Mouse (Mus musculus) megakaryocyte, embryonic 14.5 days (primary cell): ENCODE measurements around the gene Fxn. TPM values are rescaled to one million over a fixed set of nuclear protein-coding genes. Genes with fewer than 3 reads are reported as not detected.

Experiments used
- H3K27me3 ChIP-seq: replicated peaks from 2 replicates; pipeline ENCODE3; 2012; ENCODE audit warnings: inconsistent platforms
- H3K36me3 ChIP-seq: replicated peaks from 2 replicates; pipeline ENCODE3; 2012; ENCODE audit warnings: low read length, inconsistent platforms, mixed read lengths
- H3K4me1 ChIP-seq: 2 replicates; pipeline ENCODE4 v1.6.1; 2012; ENCODE audit warnings: inconsistent platforms
- H3K4me3 ChIP-seq: replicated peaks from 2 replicates; pipeline ENCODE3; 2012; ENCODE audit warnings: moderate library complexity, mild to moderate bottlenecking, inconsistent platforms
- H3K9me3 ChIP-seq: 2 replicates; pipeline ENCODE4 v1.6.1; 2012; ENCODE audit warnings: inconsistent platforms
- FLI1 ChIP-seq: IDR thresholded peaks from 2 replicates; pipeline ENCODE4 v1.6.1; 2012; ENCODE audit warnings: low read length, inconsistent platforms, mixed read lengths
- GATA1 ChIP-seq: IDR thresholded peaks from 3 replicates; pipeline ENCODE4 v1.6.1; 2012; ENCODE audit warnings: mixed read lengths, low read length, inconsistent platforms, borderline replicate concordance
- polyA plus RNA-seq: library from polyadenylated mRNA; stranded (reverse); fragments of >175 nt; gene quantifications from 2 replicates; pipeline ENCODE4 v1.2.3, GENCODE M21; 2012; ENCODE audit warnings: low replicate concordance; ENCODE audit not compliant: insufficient read depth

Gene Fxn
- polyA plus RNA-seq, 1 experiment = 35.9 TPM

- H3K4me1 ChIP-seq = no peaks in the 10 kb centered on the region; the same call in none of the 2 replicates
- H3K36me3 ChIP-seq = peaks cover 43% of the 10 kb centered on the region
- H3K4me3 ChIP-seq = no peak overlapping the region
- H3K27me3 ChIP-seq = no peaks in the 10 kb centered on the region
- H3K9me3 ChIP-seq = no peaks in the 10 kb centered on the region
- no peak for TF ChIP-seq FLI1
- TF ChIP-seq GATA1 = no peak
These were observed 36.7 kb upstream of the Fxn start for GRCm38 (mm10) chr19:24317038-24317591.

DNA sequence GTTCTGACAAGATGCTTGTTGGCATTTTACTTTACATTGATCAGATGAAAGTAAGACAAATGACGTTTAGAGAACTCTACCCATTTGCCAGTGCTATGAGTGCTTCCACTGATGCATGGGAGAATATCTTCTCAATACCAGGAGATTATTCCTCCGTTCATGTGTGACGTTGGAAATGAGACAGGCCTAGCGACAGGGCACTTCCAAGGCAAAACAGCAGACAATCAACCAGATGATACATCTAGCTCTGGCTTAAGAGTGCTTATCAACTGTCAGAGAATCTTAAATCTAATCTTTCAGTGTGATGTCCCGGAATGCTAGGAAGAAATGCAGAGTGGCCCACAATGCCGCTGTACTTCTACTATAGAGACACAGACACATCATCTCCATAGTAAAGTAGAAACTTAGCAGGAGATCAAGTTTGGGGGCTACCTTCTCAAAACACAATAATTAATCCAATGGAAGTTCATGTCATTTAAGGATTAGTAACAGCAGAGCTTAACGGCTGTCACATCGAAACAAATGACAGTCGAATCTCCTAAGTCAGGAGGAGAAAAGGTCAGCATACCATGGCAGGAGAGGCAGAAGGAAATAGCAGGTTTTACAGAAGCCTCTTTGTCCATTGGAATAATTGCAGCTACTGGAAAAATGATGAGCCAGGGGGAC, 35.8 kb upstream of the Fxn start:
- no peaks in the 10 kb centered on the region for H3K9me3 ChIP-seq
- peaks cover 43% of the 10 kb centered on the region for H3K36me3 ChIP-seq
- H3K4me1 ChIP-seq = no peaks in the 10 kb centered on the region; the same call in 1 of the 2 replicates
- H3K4me3 ChIP-seq = no peak overlapping the region
- TF ChIP-seq FLI1 = no peak
- TF ChIP-seq GATA1 = no peak
- H3K27me3 ChIP-seq = no peaks in the 10 kb centered on the region

GRCm38 (mm10) chr19:24315234-24315633, 34.8 kb upstream of the Fxn start:
- TF ChIP-seq GATA1 = no peak
- no peak for TF ChIP-seq FLI1
- Histone ChIP-seq H3K4me3 (no peak overlapping the region), H3K27me3 (no peaks in the 10 kb centered on the region), H3K4me1 (no peaks in the 10 kb centered on the region), H3K9me3 (no peaks in the 10 kb centered on the region), H3K36me3 (peaks cover 38% of the 10 kb centered on the region)

GRCm38 (mm10) chr19:24314676-24315075, 34.3 kb upstream of the Fxn start:
- no peaks in the 10 kb centered on the region for H3K4me1 ChIP-seq
- H3K36me3 ChIP-seq = peaks cover 38% of the 10 kb centered on the region
- no peak overlapping the region for H3K4me3 ChIP-seq
- TF ChIP-seq GATA1 (no peak), FLI1 (no peak)
- no peaks in the 10 kb centered on the region for H3K27me3 ChIP-seq
- H3K9me3 ChIP-seq = no peaks in the 10 kb centered on the region

GRCm38 (mm10) chr19:24312556-24313342, 32.3 kb upstream of the Fxn start:
- no peak for TF ChIP-seq GATA1
- no peak for TF ChIP-seq FLI1
- Histone ChIP-seq H3K9me3 (no peaks in the 10 kb centered on the region), H3K27me3 (no peaks in the 10 kb centered on the region), H3K4me1 (peaks cover 8% of the 10 kb centered on the region), H3K4me3 (no peak overlapping the region), H3K36me3 (peaks cover 44% of the 10 kb centered on the region)

DNA sequence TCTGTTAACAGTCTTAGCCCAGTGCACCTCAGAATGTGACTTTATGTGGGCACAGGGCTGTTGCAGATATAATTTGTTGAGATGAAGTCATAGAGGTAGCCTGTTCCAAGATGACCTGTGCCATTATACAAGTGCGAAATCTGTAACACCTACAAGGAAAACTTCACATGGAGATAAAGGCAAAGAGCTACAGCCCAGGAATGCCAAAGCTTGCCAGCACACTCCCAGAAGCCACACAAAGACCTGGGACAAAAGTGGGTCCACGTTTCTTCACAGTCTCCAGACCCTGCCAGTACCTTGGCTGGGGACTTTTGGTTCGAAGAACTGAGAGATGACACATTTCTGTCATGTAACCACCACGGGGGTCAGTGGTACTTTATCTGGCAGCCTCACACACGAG, 31.6 kb upstream of the Fxn start:
- no peak overlapping the region for H3K4me3 ChIP-seq
- TF ChIP-seq FLI1 (no peak), GATA1 (no peak)
- H3K4me1 ChIP-seq = peaks cover 8% of the 10 kb centered on the region
- H3K9me3 ChIP-seq = no peaks in the 10 kb centered on the region
- H3K27me3 ChIP-seq = no peaks in the 10 kb centered on the region
- H3K36me3 ChIP-seq = peaks cover 47% of the 10 kb centered on the region

DNA sequence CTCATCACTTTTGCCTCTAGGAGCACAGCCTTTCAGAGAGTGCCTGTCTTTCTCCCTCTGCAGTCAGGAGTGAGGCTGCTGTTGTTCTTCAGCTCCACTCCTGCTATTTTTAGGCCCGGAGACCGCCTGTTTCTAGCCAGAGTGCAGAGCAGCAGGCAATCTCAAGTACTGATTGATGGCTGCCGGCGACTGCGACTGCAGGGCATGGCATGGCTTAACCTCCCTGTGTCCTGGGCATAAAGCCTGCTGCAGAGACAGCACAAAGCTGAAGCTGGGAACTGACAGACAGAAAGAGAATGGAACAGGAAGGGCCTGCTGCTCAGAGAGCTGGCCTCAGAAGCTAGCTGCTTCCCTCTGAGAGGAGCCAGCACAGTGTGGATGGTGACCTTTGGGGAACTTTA, 27.9 kb upstream of the Fxn start:
- TF ChIP-seq GATA1 (no peak), FLI1 (no peak)
- H3K36me3 ChIP-seq = peaks cover 60% of the 10 kb centered on the region
- H3K27me3 ChIP-seq = no peaks in the 10 kb centered on the region
- no peaks in the 10 kb centered on the region for H3K9me3 ChIP-seq
- H3K4me3 ChIP-seq = no peak overlapping the region
- H3K4me1 ChIP-seq = peaks cover 11% of the 10 kb centered on the region

DNA sequence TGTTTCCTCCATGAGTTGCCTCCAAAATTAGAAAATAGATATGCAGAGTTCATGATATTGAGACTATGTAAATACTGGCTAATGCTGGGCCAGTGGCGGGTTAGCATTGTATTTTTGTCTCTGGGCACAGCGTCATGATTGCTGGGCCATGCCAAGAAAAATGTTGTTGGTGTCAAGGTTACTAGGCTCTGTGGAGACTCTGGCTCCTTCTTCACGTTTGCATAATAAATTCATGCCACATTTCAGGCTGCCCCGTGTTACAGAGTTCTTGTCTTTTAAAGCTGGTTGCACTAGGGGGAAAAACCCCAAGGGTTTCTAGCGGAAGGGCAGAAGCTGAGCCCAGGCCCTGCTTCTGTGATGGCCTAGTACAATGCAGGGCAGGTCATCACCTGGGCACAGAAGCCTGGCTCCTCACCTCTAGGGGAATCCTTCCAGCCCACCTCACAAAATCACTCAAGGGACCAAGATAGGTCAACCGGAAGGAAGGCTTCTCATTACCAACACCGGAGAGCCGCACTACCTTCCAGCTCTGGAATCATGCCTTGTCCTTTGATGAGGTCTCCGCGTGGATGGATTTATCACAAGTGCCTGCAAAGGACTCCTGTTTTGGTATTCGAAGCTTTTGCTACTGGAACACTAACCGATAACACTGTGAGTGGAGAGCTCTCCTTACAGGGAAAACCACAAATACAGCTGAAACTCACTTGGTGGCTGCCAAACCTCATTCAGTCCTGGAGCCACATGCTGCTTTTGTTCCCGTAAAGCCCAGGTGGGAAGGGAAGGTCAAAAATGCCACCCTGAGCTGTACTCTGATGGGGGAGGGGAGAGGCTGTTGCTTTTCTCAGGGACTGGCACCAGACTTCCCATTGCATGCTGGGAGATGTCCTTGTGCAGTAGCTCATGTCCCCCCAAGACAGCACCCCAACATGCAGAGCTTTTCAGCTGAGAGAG, 27.1 kb upstream of the Fxn start:
- TF ChIP-seq FLI1 (no peak), GATA1 (no peak)
- H3K36me3 ChIP-seq = peaks cover 64% of the 10 kb centered on the region

DNA sequence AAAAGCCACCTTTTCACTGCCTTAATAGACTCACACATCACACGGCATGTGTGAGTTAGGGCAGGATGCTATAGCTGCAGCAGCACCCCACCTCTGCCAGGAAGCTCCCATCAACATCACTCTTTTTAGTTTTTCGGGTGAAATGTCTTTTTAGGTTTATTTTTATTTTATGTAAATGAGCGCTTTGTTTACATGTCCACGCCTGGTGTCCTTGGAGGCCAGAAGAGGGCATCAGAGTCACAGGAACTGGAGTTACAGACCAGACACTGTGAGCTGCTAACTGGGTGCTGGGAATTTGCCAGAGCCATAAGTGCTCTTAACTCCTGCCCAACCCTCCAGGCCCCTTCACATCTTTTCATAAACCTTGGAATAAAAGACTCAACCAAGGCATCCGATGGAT, 25.9 kb upstream of the Fxn start:
- Histone ChIP-seq H3K9me3 (no peaks in the 10 kb centered on the region), H3K4me3 (no peak overlapping the region), H3K27me3 (no peaks in the 10 kb centered on the region), H3K4me1 (peaks cover 17% of the 10 kb centered on the region), H3K36me3 (peaks cover 64% of the 10 kb centered on the region)
- no peak for TF ChIP-seq GATA1

More for the DNA sequence above, 27.1 kb upstream of the Fxn start:
- Histone ChIP-seq H3K9me3 (no peaks in the 10 kb centered on the region), H3K4me3 (no peak overlapping the region), H3K27me3 (no peaks in the 10 kb centered on the region), H3K4me1 (peaks cover 11% of the 10 kb centered on the region)
